Mouse (Mus musculus) layer of hippocampus, adult 11-12 months (tissue): ENCODE results near the gene Cops9.

ENCODE experiments used
- DNase-seq: peaks from one replicate; pipeline ENCODE4 v3.0.0; 2022; ENCODE audit warnings: low spot score

Gene Cops9

GRCm38 (mm10) chr1:92596019-92596418 is 45.8 kb downstream of the Cops9 start:
- no peak for DNase-seq

- DNase-seq, result no peak
Observed at GRCm38 (mm10) chr1:92594111-92594510, 47.7 kb downstream of the Cops9 start, which contains the start of gene Olfr1411. Gene Olfr1411 (plus strand): TSS chr1:92594411.
